Mouse (Mus musculus): ENCODE results near the gene Crocc2.
"Not testable (repeated sequence)": the region's sequence is repeated elsewhere in the genome, so short reads cannot be mapped to it uniquely, and the experiment has no call there.

Gene Crocc2

GRCm38 (mm10) chr1:93161921-93162320, 6.6 kb upstream of the Crocc2 start:
- DNase-seq (ENCODE audit: low spot score): no peak

- no peak for DNase-seq (ENCODE audit: low spot score)
Observed at GRCm38 (mm10) chr1:93162588-93162987, 5.9 kb upstream of the Crocc2 start.

- no peak for DNase-seq (ENCODE audit: low spot score)
Observed at GRCm38 (mm10) chr1:93165447-93165846, 3.1 kb upstream of the Crocc2 start.

GRCm38 (mm10) chr1:93166346-93167079, 2.0 kb upstream of the Crocc2 start:
- no peak for DNase-seq (ENCODE audit: low spot score)

GRCm38 (mm10) chr1:93173665-93174064, 5.1 kb downstream of the Crocc2 start:
- DNase-seq (ENCODE audit: low spot score): no peak

- DNase-seq (ENCODE audit: low spot score): peak; percentile 93
Observed at GRCm38 (mm10) chr1:93174399-93174798, 5.9 kb downstream of the Crocc2 start.

GRCm38 (mm10) chr1:93175849-93176248, 7.3 kb downstream of the Crocc2 start:
- DNase-seq (ENCODE audit: low spot score): no peak

GRCm38 (mm10) chr1:93176525-93177332, 8.2 kb downstream of the Crocc2 start:
- peak; percentile 88 for DNase-seq (ENCODE audit: low spot score)

- DNase-seq (ENCODE audit: low spot score): no peak
Observed at GRCm38 (mm10) chr1:93182281-93182680, 13.8 kb downstream of the Crocc2 start.

- DNase-seq (ENCODE audit: low spot score): no peak
Observed at GRCm38 (mm10) chr1:93184071-93184828, 15.7 kb downstream of the Crocc2 start.

- no peak for DNase-seq (ENCODE audit: low spot score)
Observed at GRCm38 (mm10) chr1:93190726-93191305, 22.3 kb downstream of the Crocc2 start.

GRCm38 (mm10) chr1:93194961-93195360, 26.4 kb downstream of the Crocc2 start:
- DNase-seq (ENCODE audit: low spot score): no peak

GRCm38 (mm10) chr1:93197454-93197853, 28.9 kb downstream of the Crocc2 start:
- DNase-seq (ENCODE audit: low spot score): not testable (repeated sequence)

GRCm38 (mm10) chr1:93197916-93198315, 29.4 kb downstream of the Crocc2 start:
- no peak for DNase-seq (ENCODE audit: low spot score)

- DNase-seq (ENCODE audit: low spot score): no peak
Observed at GRCm38 (mm10) chr1:93206277-93206970, 37.9 kb downstream of the Crocc2 start.

- DNase-seq (ENCODE audit: low spot score): peak; percentile 56
Observed at GRCm38 (mm10) chr1:93207536-93208064, 39.1 kb downstream of the Crocc2 start.

GRCm38 (mm10) chr1:93210213-93210641, 41.7 kb downstream of the Crocc2 start:
- DNase-seq (ENCODE audit: low spot score): peak; percentile 68

GRCm38 (mm10) chr1:93211019-93211418, 42.5 kb downstream of the Crocc2 start:
- DNase-seq (ENCODE audit: low spot score): no peak

- DNase-seq (ENCODE audit: low spot score): peak; percentile 54
Observed at GRCm38 (mm10) chr1:93211549-93212220, 43.2 kb downstream of the Crocc2 start.

GRCm38 (mm10) chr1:93212441-93212840, 43.9 kb downstream of the Crocc2 start:
- no peak for DNase-seq (ENCODE audit: low spot score)

GRCm38 (mm10) chr1:93214612-93215011, 46.1 kb downstream of the Crocc2 start:
- no peak for DNase-seq (ENCODE audit: low spot score)
